Mouse (Mus musculus): Measurements from ENCODE around the gene Stx17.

Stx17 gene

GRCm38 (mm10) chr4:48160386-48160785 lies 35.7 kb downstream of the Stx17 start:
- DNase-seq (ENCODE audit: extremely low spot score, low read depth, low spot score): no peak

- DNase-seq (ENCODE audit: extremely low spot score, low read depth, low spot score): no peak
These were observed 39.1 kb downstream of the Stx17 start for GRCm38 (mm10) chr4:48163851-48164250.

- no peak for DNase-seq (ENCODE audit: extremely low spot score, low read depth, low spot score)
These were observed 51.0 kb downstream of the Stx17 start for GRCm38 (mm10) chr4:48175666-48176065.

DNA sequence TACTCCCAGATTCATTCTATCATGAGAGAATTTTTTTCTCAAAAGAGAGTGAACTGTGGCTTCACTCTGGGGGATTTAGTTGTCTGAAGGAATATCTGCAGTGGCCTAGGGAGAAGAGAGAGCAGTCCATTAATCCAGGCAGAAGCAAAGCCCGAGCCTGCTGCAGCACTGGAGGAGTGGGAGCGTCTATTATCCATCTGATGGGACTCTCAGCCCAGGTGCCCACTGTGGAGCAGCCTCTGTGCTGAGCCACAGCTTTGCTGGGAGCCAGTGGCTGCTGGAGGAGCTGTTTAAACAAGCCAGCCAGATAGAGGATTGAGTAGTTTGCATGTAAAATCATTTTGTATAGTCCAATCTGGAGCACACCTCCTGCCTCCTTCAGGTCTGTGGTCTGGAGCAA lies 56.2 kb downstream of the Stx17 start:
- no peak for DNase-seq (ENCODE audit: extremely low spot score, low read depth, low spot score)

GRCm38 (mm10) chr4:48181366-48181765 lies 56.7 kb downstream of the Stx17 start:
- no peak for DNase-seq (ENCODE audit: extremely low spot score, low read depth, low spot score)

DNA sequence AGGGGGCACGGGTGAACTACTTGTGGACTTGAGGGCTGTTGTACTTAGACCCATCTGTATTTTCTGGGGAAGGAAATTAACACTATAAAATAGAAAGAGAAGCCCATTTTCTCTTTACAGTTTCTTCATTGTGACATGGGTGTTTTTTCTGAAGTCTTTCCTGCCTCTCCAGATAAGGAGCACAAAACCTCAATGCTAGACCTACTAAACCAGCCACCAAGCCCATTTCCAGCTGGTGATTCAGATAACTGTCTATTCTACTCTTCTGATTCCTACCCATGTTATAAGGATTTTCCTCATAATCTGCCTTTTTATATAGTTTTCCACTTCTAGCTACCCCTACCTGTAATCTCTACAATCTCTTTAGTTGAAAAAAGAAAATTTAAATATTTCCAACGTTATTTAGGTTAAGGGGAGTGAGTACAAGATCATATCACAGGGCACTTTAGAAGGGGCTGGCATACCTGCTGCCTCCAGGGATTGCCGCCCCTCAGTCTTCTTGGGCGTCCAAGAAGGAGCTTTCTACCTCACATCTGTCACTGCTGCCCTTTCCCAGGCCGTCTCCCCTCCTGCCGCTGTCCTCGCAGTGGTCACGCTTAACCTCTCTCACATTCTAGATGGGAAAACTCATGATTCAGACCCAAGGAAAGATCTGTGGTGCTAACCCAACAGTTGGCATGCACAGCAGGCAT lies 57.5 kb downstream of the Stx17 start:
- no peak for DNase-seq (ENCODE audit: extremely low spot score, low read depth, low spot score)

DNA sequence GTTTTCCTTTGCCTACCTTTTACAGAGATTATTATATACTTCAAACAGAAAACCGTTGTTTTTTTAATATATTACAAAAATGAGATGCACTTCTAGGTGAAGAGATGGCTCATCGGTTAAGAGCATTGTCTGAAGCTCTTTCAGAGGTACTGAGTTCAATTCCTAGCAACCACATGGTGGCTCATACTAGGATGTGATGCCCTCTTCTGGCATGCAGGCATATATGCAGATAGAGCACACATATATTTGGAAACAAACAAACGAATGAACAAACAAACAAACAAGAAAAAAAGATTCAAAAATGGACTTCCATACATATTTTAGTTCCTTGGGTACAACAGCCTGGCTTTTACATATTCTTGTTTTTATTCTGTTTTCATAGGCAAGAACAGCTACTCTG lies 73.2 kb downstream of the Stx17 start:
- no peak for DNase-seq (ENCODE audit: extremely low spot score, low read depth, low spot score)

- DNase-seq (ENCODE audit: extremely low spot score, low read depth, low spot score): no peak
These were observed 73.7 kb downstream of the Stx17 start for GRCm38 (mm10) chr4:48198447-48198846.

GRCm38 (mm10) chr4:48203564-48203963 lies 78.8 kb downstream of the Stx17 start:
- DNase-seq (ENCODE audit: extremely low spot score, low read depth, low spot score): no peak

DNA sequence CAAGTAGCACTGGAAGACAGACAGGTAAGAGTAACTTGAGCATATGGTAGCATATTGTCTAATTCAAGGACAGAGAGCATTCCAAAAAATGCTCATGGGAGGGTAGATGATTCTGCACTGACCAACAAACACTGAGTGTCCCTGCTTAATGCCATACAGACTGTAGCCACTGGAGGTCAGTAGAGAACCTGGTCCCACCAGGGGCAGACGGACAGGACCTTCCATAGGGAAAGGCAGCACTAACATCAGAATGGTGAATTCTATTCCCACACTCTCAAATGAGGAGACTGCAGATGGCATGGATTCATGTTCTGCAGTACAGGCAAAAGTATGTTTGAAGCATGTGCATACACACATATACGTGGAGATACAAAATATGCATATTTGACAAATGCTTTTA lies 100.5 kb downstream of the Stx17 start:
- peak; percentile 12 for DNase-seq (ENCODE audit: extremely low spot score, low read depth, low spot score)

GRCm38 (mm10) chr4:48225604-48226003 lies 100.9 kb downstream of the Stx17 start:
- DNase-seq (ENCODE audit: extremely low spot score, low read depth, low spot score): no peak

- DNase-seq (ENCODE audit: extremely low spot score, low read depth, low spot score): no peak
These were observed 102.1 kb downstream of the Stx17 start for GRCm38 (mm10) chr4:48226800-48227199.
